Mouse (Mus musculus) G1E (cell line): ENCODE results near the gene Gpr3.
A peak's percentile ranks its signal among the peaks of the same experiment; 100 is the strongest.

Experiments
- CTCF ChIP-seq: IDR thresholded peaks from 2 replicates; pipeline ENCODE4 v1.5.1; 2012; ENCODE audit warnings: low read depth, low read length, inconsistent platforms, mixed read lengths
- GATA1 ChIP-seq: IDR thresholded peaks from 2 replicates; pipeline ENCODE4 v1.6.1; 2012; ENCODE audit warnings: borderline replicate concordance, low read length, inconsistent platforms, mixed read lengths
- POLR2AphosphoS5 ChIP-seq: IDR thresholded peaks from 2 replicates; pipeline ENCODE4 v1.6.1; 2012; ENCODE audit warnings: low read depth, low read length, inconsistent platforms; ENCODE audit not compliant: insufficient replicate concordance
- TAL1 ChIP-seq: conservative IDR thresholded peaks from 2 replicates; pipeline ENCODE4 v1.6.1; 2012; ENCODE audit warnings: low read depth, low read length, inconsistent platforms, mixed read lengths

GRCm38 (mm10) chr4:133233285-133233976, 21.1 kb upstream of the Gpr3 start:
- 0 out of 2 replicates have a peak, but pooled peaks have one; percentile 12 for TF ChIP-seq CTCF
- no peak for TF ChIP-seq GATA1
- no peak for TF ChIP-seq TAL1
- no peak for TF ChIP-seq POLR2AphosphoS5
